Mouse (Mus musculus): Measurements from ENCODE around the gene Tshz2.
"Not testable (repeated sequence)": the region's sequence is repeated elsewhere in the genome, so short reads cannot be mapped to it uniquely, and the experiment has no call there.

Gene Tshz2

GRCm38 (mm10) chr2:169632338-169633151 lies at the start of gene Tshz2:
Tshz2 (plus strand) TSS chr2:169633013.
- no peak for DNase-seq (ENCODE audit: low read depth, low spot score)

DNA sequence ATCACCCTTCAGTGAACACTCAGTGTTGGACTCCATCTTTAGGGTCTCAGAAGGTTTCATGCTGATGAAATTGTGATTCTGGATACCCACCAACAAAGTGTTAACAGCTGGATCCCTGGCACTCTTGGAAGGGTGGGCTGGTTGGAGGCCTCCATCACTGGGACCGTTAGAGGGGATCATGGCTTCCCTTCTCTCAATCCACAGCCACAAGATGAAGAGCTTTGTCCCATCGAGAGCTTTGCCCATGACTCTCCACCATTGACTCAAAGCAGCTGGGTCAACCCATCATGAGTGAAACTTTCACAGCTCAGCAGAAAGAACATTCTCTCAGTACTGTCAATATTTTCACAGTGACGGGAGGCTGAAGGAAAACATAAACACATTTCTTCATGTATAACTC lies 49.3 kb upstream of the Tshz2 start:
- no peak for DNase-seq (ENCODE audit: low read depth, low spot score)

DNA sequence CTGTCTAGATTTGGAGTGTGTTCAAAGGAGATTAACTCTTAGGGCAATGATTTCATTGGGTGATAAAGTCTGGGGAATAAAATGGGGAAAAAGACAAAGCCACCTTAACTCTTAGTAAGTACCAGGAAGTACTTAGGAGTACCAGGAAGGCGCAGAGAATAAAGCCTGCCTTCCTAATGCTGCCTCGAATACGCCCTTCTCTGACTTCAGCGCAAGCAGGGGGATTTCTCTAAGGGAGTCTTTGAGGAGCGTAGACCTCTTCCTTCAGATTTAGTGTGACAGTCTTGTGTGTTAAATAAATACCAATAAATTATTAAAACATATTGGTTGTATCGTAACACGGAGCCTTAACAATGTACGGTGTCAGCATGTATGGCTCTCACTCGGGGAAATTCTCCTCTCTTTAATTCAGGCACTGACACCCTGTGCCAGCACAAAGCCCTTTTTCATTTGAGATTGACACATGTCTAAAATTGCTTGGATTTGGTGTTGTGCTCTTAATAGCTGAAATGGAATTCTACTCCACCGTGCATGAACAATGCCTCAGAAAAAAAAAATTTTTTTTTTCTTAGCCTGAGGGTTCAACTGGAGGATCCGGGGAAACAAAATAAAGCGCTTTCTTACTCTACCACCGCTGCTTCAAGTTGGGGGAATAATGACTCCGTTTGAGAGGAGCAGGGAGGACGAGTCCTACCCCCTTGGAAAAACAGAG lies 47.9 kb upstream of the Tshz2 start:
- DNase-seq (ENCODE audit: low read depth, low spot score) = no peak

DNA sequence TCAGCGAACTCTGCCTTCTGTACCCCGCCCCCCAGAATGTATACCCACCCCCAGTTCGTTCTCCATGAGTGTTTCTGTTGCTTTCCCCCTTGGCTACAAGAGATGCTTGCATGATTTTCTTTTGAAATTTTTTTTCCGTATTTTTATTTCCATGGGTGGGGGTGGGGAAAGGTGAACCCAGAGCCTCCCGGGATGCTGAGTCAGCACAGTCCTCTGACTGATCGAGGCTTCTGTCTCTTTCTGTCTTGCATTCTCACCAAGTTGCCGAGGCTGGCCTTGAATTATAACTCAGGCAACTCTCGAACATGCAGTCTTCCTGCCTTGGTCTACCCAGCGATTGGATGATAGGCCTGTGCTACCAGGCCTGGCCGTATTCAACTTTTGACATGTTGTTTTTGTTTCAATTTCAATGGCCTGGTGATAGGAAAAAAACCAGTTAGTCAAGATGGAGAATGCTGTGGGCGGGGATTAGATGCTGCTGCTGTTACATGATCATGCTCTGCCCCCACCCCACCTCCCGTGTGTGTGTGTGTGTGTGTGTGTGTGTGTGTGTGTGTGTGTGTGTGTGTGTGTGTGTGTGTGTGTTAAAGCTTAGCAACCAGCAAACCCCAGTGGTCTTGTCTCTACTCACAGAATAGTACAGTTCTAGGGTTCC lies 47.1 kb upstream of the Tshz2 start:
- DNase-seq (ENCODE audit: low read depth, low spot score) = no peak

DNA sequence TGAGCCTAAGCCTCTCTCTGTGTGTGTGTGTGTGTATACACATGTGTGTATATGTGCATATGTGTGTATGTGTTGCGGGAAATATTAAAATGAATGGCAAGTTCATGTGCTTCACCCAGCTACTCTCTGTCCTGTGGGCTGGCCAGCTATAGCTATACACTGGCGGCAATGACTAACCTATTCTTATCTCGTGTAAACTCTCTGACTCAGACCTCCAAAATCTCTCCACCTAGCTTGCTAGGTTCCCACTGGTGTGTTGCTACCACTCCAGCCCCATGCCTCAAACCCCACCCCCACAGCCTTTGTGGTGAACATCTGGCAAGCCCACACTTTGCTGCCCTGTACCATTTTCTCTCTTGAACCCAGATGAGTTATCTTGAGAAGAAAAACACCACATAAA lies 46.1 kb upstream of the Tshz2 start:
- DNase-seq (ENCODE audit: low read depth, low spot score) = no peak

DNA sequence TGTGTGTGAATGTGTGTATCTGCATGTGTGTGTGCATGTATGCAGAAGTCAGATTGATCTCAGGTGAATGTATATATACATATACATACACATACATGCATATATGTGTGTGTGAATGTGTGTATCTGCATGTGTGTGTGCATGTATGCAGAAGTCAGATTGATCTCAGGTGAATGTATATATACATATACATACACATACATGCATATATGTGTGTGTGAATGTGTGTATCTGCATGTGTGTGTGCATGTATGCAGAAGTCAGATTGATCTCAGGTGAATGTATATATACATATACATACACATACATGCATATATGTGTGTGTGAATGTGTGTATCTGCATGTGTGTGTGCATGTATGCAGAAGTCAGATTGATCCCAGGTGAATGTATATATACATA lies 45.2 kb upstream of the Tshz2 start, which contains the start of gene Gm11011:
TSS of gene Gm11011 (minus strand) at position 101 of the 400 bp plus-strand sequence.
- DNase-seq (ENCODE audit: low read depth, low spot score) = not testable (repeated sequence)

GRCm38 (mm10) chr2:169589697-169590096 lies 43.1 kb upstream of the Tshz2 start:
- DNase-seq (ENCODE audit: low read depth, low spot score) = no peak

DNA sequence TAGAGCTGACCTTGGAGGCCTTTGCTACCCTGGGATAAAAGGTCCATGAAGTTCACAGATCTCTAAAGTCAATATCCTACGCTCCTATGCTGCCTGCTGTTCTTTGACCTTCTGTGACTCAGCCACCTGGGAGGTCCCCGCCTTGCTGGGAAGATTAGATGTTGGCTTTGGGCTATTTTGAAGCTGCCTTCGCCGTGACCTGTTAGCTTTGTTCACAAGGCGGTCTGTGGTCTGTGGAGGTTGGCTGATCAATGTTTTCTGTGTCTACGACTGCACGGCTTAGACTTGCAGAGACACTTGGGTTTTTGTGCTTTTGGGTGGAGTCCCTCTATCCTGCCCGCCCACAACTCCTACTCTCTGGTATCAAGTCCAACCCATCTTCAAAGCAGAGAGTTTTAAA lies 42.4 kb upstream of the Tshz2 start:
- DNase-seq (ENCODE audit: low read depth, low spot score) = no peak

DNA sequence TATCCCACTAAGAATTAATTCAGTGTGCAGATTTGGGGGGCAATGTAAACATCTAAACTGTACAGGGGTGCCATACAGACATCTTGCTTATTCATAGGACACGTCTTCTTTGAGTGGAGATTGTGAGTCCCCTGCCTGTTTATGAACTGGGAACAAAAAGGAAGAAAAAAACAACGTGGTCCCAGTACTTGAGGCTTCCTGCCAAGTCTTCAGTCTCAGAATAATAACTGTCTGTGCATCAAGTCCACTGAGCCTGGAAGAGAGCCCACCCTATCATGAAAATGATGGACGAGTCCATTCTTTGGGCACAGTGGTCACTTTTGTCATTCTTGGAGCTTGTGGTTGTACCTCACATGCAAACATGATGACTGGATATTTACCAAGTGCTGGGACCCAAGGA lies 39.1 kb upstream of the Tshz2 start:
- DNase-seq (ENCODE audit: low read depth, low spot score) = no peak

DNA sequence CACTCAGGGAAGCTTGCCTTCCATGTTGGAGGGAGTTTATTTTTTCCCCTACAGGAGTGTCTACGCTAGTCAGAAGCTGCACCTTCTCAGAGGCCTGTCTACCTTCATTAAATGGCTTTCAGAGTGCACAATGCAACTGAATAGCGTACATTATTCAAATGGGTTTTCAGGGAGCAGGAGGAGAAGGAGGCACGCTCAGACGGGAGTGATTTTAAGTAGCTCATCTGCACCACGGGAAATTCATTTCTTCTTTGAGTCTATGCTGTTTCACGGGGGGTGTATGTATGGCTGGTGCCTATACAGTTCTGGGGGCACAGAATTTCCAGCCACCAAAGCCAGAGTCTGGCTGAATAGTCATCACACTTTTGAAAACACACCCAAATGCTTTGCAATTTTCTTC lies 35.5 kb upstream of the Tshz2 start:
- DNase-seq (ENCODE audit: low read depth, low spot score) = no peak

DNA sequence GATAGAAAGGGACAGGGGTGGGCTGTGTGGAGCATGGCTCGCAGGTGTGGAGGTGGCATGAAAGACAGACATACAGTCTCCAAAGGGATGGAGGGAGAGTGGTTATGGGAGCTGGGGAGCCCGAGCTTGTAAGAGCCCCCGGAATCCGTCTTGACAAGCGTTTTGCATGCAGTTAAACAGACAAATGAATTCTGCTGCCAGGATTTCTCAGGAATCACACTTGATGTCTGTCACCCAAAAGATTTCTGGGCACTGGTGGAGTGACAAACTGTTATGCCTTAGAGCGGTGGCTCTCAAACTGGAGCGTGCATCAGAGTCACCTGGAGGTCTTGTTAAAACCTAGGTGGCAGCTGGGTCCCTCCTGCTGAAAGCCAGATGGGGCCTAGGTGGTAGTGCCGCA lies 34.8 kb upstream of the Tshz2 start:
- no peak for DNase-seq (ENCODE audit: low read depth, low spot score)

DNA sequence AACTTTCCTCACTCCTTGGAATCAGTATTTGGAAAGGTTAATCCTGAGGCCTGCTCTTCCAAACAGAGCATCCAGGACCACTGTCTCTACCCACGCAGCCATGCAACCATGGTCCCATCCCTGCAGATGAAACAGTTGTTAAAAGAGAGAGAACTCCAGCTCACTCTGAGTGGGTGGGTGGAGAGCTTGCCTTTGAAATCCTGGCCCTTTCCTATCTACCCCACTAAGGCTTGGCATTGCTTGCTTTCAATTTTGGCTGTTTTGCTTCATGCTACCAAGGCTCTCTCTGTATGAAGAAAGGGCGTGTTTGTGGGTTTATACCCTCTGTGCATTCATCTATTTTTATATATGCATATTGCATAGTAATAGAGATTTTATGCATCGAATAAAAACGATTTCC lies 33.2 kb upstream of the Tshz2 start:
- DNase-seq (ENCODE audit: low read depth, low spot score) = no peak

- no peak for DNase-seq (ENCODE audit: low read depth, low spot score)
Observed at GRCm38 (mm10) chr2:169600163-169600562, 32.6 kb upstream of the Tshz2 start.

- DNase-seq (ENCODE audit: low read depth, low spot score) = no peak
Observed at GRCm38 (mm10) chr2:169606901-169607678, 25.7 kb upstream of the Tshz2 start.

DNA sequence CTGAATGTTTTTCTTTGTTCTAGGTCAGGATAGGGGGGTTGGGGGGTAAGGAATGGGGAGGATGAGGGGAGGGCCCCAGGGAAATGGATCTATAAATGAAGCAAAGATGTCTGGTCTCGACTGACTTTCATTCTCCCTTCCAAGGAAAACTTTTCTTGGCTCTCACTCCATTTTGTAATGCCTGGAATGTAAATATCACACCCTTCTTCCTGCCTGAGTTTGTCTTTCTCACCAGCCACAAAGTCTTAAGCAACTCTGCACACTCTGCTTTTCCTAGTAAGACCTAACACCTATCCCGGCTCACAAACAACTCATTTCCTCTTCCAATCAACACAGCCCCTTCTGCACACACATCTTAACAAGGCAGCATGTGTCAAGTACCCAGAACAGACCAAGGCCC lies 25.0 kb upstream of the Tshz2 start:
- DNase-seq (ENCODE audit: low read depth, low spot score) = no peak

DNA sequence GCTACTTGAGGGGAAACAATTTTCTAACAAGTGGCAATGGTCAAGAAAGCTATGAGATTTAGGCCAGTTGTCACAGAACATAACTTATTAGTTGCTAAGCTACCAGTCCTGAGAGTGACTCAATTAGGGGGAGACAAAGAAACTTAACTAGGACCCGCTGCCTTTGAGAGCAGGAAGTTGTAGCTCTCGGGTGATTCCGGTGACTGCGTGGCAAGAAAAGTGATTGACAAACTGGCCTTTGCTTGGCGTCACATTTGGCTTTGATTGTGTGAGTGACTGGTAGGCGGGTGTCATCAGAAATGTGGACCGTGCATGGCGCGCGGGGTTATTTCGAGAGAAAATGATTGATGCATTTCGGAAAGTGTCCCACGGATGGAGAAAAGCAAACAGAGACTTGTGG lies 22.9 kb upstream of the Tshz2 start:
- no peak for DNase-seq (ENCODE audit: low read depth, low spot score)

DNA sequence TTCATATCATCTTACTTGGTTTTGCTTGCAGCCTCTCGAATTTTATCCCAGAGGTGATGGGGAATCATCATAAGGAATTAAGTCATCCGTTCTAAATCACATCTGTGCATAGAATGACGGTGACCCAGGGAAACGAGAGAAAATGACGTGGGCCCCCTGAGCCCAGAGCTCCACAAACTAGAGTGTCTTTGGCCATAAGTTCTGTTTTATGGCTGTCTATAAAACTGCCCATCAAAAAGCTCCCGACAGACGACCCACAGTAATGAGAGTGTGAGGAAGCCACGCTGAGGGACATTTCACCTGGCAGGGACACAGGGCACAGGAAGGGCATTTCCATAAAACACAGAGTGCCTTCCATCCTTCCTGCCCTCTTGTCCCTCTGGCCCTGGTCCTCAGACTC lies 21.9 kb upstream of the Tshz2 start:
- DNase-seq (ENCODE audit: low read depth, low spot score) = no peak

DNA sequence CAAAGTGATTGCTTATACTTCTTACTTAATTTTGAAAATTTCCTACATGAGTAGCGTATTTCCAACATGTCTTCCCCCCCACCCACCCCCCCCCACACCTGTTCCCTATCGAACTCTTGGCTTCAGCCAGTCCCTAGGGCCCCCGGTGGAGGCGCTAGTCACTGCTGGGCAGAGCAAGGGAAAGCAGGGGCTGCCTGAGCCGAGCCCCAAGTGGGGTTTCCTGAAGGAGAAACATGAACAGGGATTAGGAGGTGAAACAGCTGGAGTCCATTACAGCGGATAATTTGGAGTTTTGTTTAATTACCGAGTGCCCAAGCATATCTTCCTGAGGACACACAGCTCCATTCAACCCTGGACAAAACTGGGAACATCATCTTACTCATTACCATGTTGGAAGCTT lies 21.3 kb upstream of the Tshz2 start:
- DNase-seq (ENCODE audit: low read depth, low spot score) = no peak

DNA sequence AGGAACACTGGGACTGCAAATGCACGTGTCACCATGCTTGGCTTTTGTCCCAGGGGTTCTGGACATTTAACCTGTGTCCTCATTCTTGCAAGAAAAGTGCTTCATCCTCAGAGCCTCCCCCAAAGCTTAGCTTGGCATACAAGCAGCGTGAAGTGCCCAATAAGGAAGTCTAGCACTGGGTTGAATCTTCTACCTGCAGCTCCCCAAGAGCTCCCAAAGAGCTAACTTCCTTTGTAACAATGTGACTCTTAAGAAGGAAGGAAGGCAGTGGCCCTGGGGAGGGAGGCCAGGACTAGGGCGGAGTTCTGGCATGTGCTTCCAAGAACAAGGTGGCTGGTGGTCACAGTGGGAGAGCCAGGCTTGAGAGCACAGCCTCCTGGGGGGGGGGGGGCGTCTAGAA lies 18.1 kb upstream of the Tshz2 start:
- no peak for DNase-seq (ENCODE audit: low read depth, low spot score)

- DNase-seq (ENCODE audit: low read depth, low spot score) = no peak
Observed at GRCm38 (mm10) chr2:169615998-169616397, 16.8 kb upstream of the Tshz2 start.

DNA sequence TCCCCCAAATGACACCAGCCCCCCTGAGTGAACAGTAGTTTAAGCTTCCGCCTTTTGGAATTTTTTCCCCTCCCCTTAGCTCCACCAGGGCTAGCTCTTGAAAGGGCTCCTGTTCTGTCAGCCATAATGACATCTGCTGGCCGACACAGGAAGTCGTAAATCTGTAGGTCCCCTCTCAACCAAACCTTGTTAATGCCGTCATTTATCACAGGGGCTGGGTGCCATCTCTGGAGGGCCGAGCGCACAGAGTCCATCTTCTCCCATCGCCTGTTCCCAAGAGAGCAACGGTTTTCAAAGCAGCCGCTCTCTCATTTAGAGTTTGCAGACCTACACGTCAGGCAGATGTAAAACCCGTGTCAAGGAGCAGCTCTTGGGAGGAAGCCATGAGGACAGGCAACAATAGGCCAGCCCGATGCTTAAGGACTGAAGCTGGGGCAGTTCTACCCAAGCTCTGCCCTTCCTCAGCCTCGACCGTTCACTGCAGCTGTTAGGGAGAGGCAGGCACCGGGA lies 11.6 kb upstream of the Tshz2 start:
- no peak for DNase-seq (ENCODE audit: low read depth, low spot score)

GRCm38 (mm10) chr2:169630070-169630469 lies 2.7 kb upstream of the Tshz2 start:
- no peak for DNase-seq (ENCODE audit: low read depth, low spot score)
